Mouse (Mus musculus) liver, embryonic 13.5 days (tissue): ENCODE measurements at regions not wholly inside any gene's neighbourhood (a gene's known extent, or its start where the extent isn't known, plus 50 kb on each side); places are given as distances from the start of the nearest gene placed in this dataset.

Experiments
- ATAC-seq: fragments of 200-750 bp; cut with Nextera tagmentation; 2 replicates; pipeline ENCODE4 v1.8.0; 2017; ENCODE audit warnings: low read depth, mild to moderate bottlenecking, moderate number of reproducible peaks, moderate library complexity
- DNase-seq: peaks from one replicate; pipeline ENCODE4 v3.0.0; 2022
- H3K27ac ChIP-seq: fragments of 300-500 bp; sonication (generic); 2 replicates; pipeline ENCODE4 v1.5.1; 2015; ENCODE audit warnings: moderate library complexity, mild to moderate bottlenecking, inconsistent platforms
- H3K27me3 ChIP-seq: fragments of 300-500 bp; sonication (generic); 2 replicates; pipeline ENCODE4 v1.6.1; 2015; ENCODE audit warnings: mild to moderate bottlenecking, inconsistent platforms
- H3K36me3 ChIP-seq: fragments of 300-500 bp; sonication (generic); 2 replicates; pipeline ENCODE4 v1.6.1; 2015; ENCODE audit warnings: mild to moderate bottlenecking, inconsistent platforms
- H3K4me1 ChIP-seq: fragments of 300-500 bp; sonication (generic); replicated peaks from 2 replicates; pipeline ENCODE4 v1.6.1; 2015; ENCODE audit warnings: inconsistent platforms
- H3K4me2 ChIP-seq: fragments of 300-500 bp; sonication (generic); 2 replicates; pipeline ENCODE4 v1.6.1; 2015; ENCODE audit warnings: inconsistent platforms, mild to moderate bottlenecking, moderate library complexity
- H3K4me3 ChIP-seq: fragments of 300-500 bp; sonication (generic); replicated peaks from 2 replicates; pipeline ENCODE4 v1.5.1; 2015; ENCODE audit warnings: mild to moderate bottlenecking, inconsistent platforms
- H3K9ac ChIP-seq: fragments of 300-500 bp; sonication (generic); 2 replicates; pipeline ENCODE4 v1.6.1; 2015; ENCODE audit warnings: mild to moderate bottlenecking, inconsistent platforms
- H3K9me3 ChIP-seq: fragments of 300-500 bp; sonication (generic); replicated peaks from 2 replicates; pipeline ENCODE4 v1.6.1; 2016; ENCODE audit warnings: inconsistent platforms
- WGBS: fragments of 180-500 bp; shearing (Covaris S2); methylation state at CpG from one replicate; pipeline ENCODE4 v1.1.7; 2015; ENCODE audit not compliant: insufficient replicate concordance; 5-methylcytosine and 5-hydroxymethylcytosine counted together

GRCm38 (mm10) chr10:43775807-43776206 lies 125.7 kb downstream of the Qrsl1 start:
- ATAC-seq: no peak
- Histone ChIP-seq H3K4me2 (no peak overlapping the region), H3K27me3 (no peaks in the 10 kb centered on the region), H3K27ac (no peak overlapping the region), H3K9ac (no peak overlapping the region), H3K4me3 (no peak overlapping the region), H3K36me3 (no peaks in the 10 kb centered on the region), H3K9me3 (no peaks in the 10 kb centered on the region), H3K4me1 (no peaks in the 10 kb centered on the region)
- 54% methylated on average over 1 of the region's 1 CpGs for WGBS
- no peak for DNase-seq

DNA sequence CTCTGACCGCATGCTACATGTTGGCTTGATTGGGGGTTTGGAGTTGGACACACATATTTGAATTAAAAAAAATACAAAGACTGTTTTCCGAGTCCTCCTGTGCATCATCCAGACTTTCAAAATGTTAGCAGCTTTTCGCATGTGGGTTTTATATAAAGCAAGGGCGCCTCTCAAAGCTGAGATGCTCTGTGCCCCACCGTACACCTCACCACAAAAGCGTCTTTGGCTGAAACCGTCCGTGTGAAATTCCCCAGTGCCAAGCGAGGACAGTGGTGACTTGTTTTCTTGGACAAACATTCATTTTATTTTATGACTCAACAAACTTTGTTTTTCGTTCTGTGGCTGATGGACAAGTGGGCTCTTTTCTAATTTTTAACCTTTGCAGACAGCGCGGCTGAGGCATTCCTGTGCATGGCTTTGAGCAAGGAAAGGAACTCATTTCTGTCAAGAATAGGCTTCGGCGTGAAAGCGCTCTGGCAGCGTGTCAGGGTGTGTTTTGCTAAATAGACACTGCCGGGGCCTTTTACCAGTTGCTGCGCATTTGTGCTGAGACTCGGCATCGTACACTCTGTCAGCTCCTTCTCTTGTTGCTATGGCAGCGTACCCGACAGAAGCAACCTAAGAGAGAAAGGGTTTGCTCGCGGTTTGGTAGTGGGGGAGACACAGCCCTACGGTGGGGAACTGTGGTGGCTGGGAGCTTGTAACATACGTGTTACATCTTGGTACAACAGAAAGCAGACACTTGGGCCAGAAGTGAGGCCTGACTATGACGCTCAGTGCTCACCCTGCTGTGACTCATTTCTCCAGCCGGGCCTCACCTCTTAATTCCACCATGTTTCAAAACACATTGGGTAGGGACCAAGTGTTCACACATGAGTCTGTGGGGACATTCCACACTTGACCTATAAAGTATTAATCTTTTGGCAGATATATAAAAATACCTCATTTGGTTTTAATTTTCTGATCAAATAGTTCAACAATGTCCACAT lies 123.6 kb downstream of the Qrsl1 start:
- 84% methylated on average over 28 of the region's 28 CpGs for WGBS
- DNase-seq (no peak), ATAC-seq (no peak)
- H3K9me3 ChIP-seq: peaks cover 6% of the 10 kb centered on the region; the same call in 1 of the 2 replicates
- no peak overlapping the region for H3K27ac ChIP-seq
- no peaks in the 10 kb centered on the region for H3K4me1 ChIP-seq
- H3K27me3 ChIP-seq: no peaks in the 10 kb centered on the region
- no peaks in the 10 kb centered on the region for H3K36me3 ChIP-seq
- H3K4me3 ChIP-seq: no peak overlapping the region
- H3K9ac ChIP-seq: no peak overlapping the region
- H3K4me2 ChIP-seq: no peak overlapping the region

- H3K4me2 ChIP-seq: no peak overlapping the region
- H3K27ac ChIP-seq: no peak overlapping the region
- no peaks in the 10 kb centered on the region for H3K36me3 ChIP-seq
- no peak for DNase-seq
- H3K4me1 ChIP-seq: no peaks in the 10 kb centered on the region
- no peak overlapping the region for H3K4me3 ChIP-seq
- ATAC-seq: no peak
- H3K9ac ChIP-seq: no peak overlapping the region
- no peaks in the 10 kb centered on the region for H3K27me3 ChIP-seq
- H3K9me3 ChIP-seq: peaks cover 6% of the 10 kb centered on the region; the same call in 1 of the 2 replicates
- 82% methylated on average over 4 of the region's 4 CpGs for WGBS
These were observed 121.0 kb downstream of the Qrsl1 start for GRCm38 (mm10) chr10:43780571-43780970.

DNA sequence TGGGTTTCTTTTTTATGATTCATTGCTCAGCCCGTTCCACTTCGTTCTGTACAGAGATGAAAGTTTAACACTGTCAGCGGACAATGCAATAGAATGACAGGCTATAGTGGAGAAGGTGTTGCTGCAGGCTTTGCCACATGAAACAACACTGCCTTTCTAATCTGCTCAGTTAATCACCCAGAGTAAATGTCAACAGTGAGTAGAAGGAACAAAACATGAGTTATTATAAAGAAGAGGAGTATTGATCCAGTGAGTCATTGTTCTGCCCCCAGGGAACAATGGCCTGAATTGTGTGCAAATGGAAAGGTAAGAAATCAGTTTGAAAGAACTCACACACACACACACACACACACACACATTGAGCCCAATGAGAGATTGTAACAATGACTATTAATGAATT lies 118.2 kb downstream of the Qrsl1 start:
- Histone ChIP-seq H3K36me3 (no peaks in the 10 kb centered on the region), H3K27me3 (no peaks in the 10 kb centered on the region), H3K9ac (no peak overlapping the region), H3K4me1 (no peaks in the 10 kb centered on the region), H3K9me3 (peaks cover 6% of the 10 kb centered on the region; the same call in 1 of the 2 replicates), H3K4me3 (no peak overlapping the region), H3K4me2 (no peak overlapping the region), H3K27ac (no peak overlapping the region)
- no peak for ATAC-seq
- DNase-seq: no peak
- whole genome bisulfite sequencing: 85% methylated on average over 3 of the region's 3 CpGs

DNA sequence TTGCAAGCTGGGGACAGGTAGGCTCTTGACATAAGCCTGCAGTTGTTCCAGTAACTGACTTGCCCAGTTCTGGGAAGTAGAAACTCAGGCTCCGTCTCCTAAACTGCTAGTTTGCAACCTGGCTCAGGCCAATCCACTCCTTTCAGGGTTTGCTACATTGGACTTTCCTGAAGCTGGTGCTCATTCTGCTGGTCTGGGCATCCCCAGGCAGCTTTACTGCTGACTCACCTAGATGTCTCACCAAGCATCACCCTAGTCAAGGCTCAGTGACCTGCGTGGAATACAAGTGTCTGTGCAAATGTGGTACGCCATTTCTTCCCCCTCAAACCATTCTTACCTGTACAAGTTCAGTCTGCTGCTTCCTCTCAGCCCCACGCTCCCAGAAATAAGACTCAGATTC lies 110.8 kb downstream of the Qrsl1 start:
- Histone ChIP-seq H3K27me3 (no peaks in the 10 kb centered on the region), H3K9ac (peak overlapping the region; percentile 57), H3K27ac (peak overlapping the region; percentile 94), H3K4me1 (peaks cover 59% of the 10 kb centered on the region), H3K4me2 (peak overlapping the region; percentile 47), H3K4me3 (no peak overlapping the region), H3K36me3 (no peaks in the 10 kb centered on the region), H3K9me3 (no peaks in the 10 kb centered on the region)
- ATAC-seq: peak; percentile 61
- DNase-seq: peak; percentile 33
- WGBS: 62% methylated on average over 4 of the region's 4 CpGs

- H3K4me2 ChIP-seq: peak overlapping the region; percentile 47
- 44% methylated on average over 4 of the region's 4 CpGs for WGBS
These were observed 110.0 kb downstream of the Qrsl1 start for GRCm38 (mm10) chr10:43791525-43792021.

GRCm38 (mm10) chr10:43792618-43793017 lies 108.9 kb downstream of the Qrsl1 start:
- DNase-seq (no peak), ATAC-seq (no peak)
- Histone ChIP-seq H3K9me3 (no peaks in the 10 kb centered on the region), H3K9ac (peak overlapping the region; percentile 59), H3K27me3 (no peaks in the 10 kb centered on the region), H3K4me1 (peaks cover 59% of the 10 kb centered on the region), H3K4me3 (no peak overlapping the region), H3K27ac (peak overlapping the region; percentile 94), H3K36me3 (no peaks in the 10 kb centered on the region), H3K4me2 (no peak overlapping the region)
- 70% methylated on average over 3 of the region's 3 CpGs for WGBS

More at GRCm38 (mm10) chr10:43791525-43792021, 110.0 kb downstream of the Qrsl1 start:
- peak; percentile 97 for ATAC-seq
- H3K9ac ChIP-seq: peak overlapping the region; percentile 59
- peak overlapping the region; percentile 94 for H3K27ac ChIP-seq
- H3K4me1 ChIP-seq: peaks cover 59% of the 10 kb centered on the region
- peak; percentile 55 for DNase-seq
- no peaks in the 10 kb centered on the region for H3K36me3 ChIP-seq
- no peaks in the 10 kb centered on the region for H3K27me3 ChIP-seq
- no peak overlapping the region for H3K4me3 ChIP-seq
- no peaks in the 10 kb centered on the region for H3K9me3 ChIP-seq

DNA sequence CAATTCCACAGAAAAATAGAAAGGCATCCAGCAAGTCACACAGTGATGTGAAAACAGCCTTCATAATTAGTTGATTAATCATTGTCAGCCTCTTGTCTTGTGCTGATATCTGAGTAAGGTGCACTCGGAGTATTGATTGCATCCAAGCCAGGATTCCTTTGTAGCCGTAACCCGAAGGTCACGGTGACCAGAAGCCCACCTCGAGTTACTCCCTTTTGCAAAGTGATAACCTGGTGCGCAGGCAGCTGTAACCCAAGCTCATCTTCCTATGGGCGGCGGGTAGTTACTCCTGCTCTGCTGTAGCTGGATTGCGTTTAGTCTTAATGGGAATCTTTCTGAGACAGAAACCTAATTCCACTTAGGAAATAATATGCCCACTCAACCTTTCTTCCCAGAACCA lies 107.0 kb downstream of the Qrsl1 start:
- 75% methylated on average over 9 of the region's 9 CpGs for WGBS
- no peaks in the 10 kb centered on the region for H3K27me3 ChIP-seq
- H3K4me3 ChIP-seq: no peak overlapping the region
- H3K9me3 ChIP-seq: no peaks in the 10 kb centered on the region
- H3K4me2 ChIP-seq: no peak overlapping the region
- no peak for DNase-seq
- no peak overlapping the region for H3K27ac ChIP-seq
- no peak overlapping the region for H3K9ac ChIP-seq
- H3K36me3 ChIP-seq: no peaks in the 10 kb centered on the region
- ATAC-seq: no peak
- peaks cover 48% of the 10 kb centered on the region for H3K4me1 ChIP-seq

DNA sequence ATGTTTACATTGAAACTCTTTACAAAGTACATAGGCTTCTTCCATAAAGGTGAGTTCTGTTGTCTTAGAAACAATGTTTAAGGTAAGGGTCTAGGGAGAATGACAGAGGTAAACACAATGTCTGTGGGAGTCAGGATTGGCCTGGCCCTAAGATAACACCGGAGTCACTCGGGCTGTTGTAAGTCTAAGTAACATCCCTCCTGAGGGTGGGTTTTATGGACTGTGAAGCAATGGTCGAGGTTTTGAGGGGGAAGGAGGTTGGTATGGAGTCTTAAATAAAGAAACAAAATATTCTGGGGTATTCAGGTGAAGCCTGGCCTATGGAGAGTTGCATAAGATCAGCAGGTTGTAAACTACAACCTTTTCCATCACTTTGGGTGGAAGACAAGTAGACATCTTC lies 101.5 kb downstream of the Qrsl1 start:
- Histone ChIP-seq H3K4me1 (peaks cover 8% of the 10 kb centered on the region), H3K4me3 (no peak overlapping the region), H3K9me3 (no peaks in the 10 kb centered on the region), H3K4me2 (no peak overlapping the region), H3K36me3 (no peaks in the 10 kb centered on the region), H3K27ac (no peak overlapping the region), H3K9ac (no peak overlapping the region), H3K27me3 (no peaks in the 10 kb centered on the region)
- DNase-seq: no peak
- no peak for ATAC-seq
- 48% methylated on average over 3 of the region's 3 CpGs for WGBS

- H3K4me2 ChIP-seq: no peak overlapping the region
- H3K4me1 ChIP-seq: peaks cover 25% of the 10 kb centered on the region
- H3K4me3 ChIP-seq: no peak overlapping the region
- DNase-seq (no peak), ATAC-seq (peak; percentile 43; the same call in 1 of the 2 replicates)
- H3K27ac ChIP-seq: no peak overlapping the region
- H3K36me3 ChIP-seq: no peaks in the 10 kb centered on the region
- no peaks in the 10 kb centered on the region for H3K9me3 ChIP-seq
- no peak overlapping the region for H3K9ac ChIP-seq
- H3K27me3 ChIP-seq: no peaks in the 10 kb centered on the region
- WGBS: 45% methylated on average over 5 of the region's 5 CpGs
These were observed 86.3 kb downstream of the Qrsl1 start for GRCm38 (mm10) chr10:43815291-43815690.

DNA sequence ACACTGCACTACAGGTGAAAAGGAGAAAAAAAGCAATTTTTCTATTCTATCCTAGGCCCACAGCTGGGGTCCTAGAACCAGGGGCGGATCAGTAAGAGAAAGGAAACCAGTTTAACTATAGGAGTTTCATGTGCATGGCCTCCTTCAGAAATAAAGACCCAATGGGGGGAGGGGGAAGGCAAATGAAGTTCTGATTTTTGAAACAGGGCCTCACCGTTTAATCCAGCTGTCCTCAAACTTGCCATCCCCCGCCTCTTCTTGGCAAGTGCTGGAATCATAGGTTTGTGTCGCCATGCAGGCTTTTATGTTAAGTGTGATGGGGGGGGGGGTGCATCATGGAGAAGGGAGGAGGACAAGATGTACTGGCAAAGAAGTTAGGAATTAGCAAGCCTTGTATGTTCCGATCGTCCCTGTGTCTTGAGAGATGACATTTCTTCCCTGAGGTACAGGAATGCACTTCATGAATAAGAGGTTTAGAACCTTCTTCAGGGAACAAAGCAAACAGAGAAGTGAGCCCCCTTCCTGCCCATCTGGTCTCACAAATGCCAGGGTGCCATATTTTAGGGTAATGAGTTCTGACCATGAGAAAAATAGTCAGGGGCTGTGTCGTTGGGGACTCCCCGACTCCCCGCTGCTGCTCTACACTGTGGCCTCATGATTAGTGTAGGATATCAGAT lies 83.9 kb downstream of the Qrsl1 start:
- H3K4me2 ChIP-seq: no peak overlapping the region
- H3K4me1 ChIP-seq: peaks cover 25% of the 10 kb centered on the region
- H3K27ac ChIP-seq: no peak overlapping the region
- H3K9me3 ChIP-seq: no peaks in the 10 kb centered on the region
- no peak for ATAC-seq
- 66% methylated on average over 9 of the region's 9 CpGs for WGBS
- H3K9ac ChIP-seq: no peak overlapping the region
- no peak overlapping the region for H3K4me3 ChIP-seq
- no peaks in the 10 kb centered on the region for H3K27me3 ChIP-seq
- H3K36me3 ChIP-seq: no peaks in the 10 kb centered on the region
- no peak for DNase-seq
